Mouse (Mus musculus): ENCODE results near the gene Amy2a4.
"Not testable (repeated sequence)": the region's sequence is repeated elsewhere in the genome, so short reads cannot be mapped to it uniquely, and the experiment has no call there.

DNA sequence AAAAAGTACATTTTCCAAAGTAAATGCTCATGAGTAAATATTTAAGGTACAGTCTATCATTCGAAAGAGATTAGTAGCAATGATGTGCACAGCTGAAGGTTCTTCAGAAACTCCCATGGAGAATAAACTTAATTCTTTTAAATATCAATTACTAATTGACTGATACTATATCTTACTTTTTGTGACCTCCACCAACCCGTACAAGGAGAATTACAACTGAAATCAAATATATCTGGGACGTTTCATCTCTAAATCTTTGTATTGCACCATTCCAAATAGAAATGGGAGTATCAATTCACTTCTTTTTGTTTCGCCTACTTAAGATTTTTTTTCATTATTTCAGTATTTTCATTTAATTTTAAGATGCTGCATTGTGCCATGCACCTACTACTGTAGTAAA lies at the start of gene Amy2a4:
- not testable (repeated sequence) for TF ChIP-seq CTCF (IDR thresholded peaks at IDR 0.05; ENCODE audit: low read depth); EP300 (optimal IDR thresholded peaks at IDR 0.05)
